Mouse (Mus musculus) stomach, postnatal 0 days (tissue): Measurements from ENCODE around the gene Slc6a1.

Experiments used
- CTCF ChIP-seq: IDR thresholded peaks from 2 replicates; pipeline ENCODE4 v1.5.1; 2016; ENCODE audit warnings: antibody characterized with exemption, low read depth, mild to moderate bottlenecking, moderate library complexity
- EP300 ChIP-seq: optimal IDR thresholded peaks from 2 replicates; pipeline ENCODE3; 2016; ENCODE audit warnings: antibody characterized with exemption

DNA sequence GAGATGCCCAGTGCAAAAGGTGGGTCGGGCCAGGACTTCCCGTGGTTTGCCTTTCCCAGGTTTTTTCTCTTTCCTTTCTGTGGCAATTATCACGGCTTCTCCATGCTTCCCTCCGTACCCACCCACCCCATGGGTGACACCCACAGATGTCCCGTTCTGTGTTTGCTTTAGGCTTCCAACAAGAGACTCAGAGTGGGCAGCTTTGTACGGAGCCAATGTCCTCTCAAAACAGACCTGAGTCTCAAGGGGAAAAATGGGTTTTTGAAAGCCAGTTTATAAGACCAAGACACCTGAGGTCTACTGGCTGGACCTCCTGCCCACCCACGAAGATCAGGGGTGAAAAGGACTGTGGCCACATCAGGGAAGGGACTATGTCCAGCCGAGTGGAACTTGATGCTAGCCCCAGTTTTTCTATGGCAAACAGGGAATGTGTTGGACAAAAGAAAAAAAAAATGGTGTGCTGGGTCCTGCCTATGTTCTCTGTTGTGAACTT, 889 bp downstream of the Slc6a1 start:
- TF ChIP-seq CTCF (no peak), EP300 (no peak)
